Mouse (Mus musculus): ENCODE measurements around the gene Olfr532. TPM values are rescaled to one million over a fixed set of nuclear protein-coding genes. Genes with fewer than 3 reads are reported as not detected.
"Not testable (repeated sequence)": the region's sequence is repeated elsewhere in the genome, so short reads cannot be mapped to it uniquely, and the experiment has no call there.

The Olfr532 gene
- polyA plus RNA-seq (2012): not detected in 2 replicates

DNA sequence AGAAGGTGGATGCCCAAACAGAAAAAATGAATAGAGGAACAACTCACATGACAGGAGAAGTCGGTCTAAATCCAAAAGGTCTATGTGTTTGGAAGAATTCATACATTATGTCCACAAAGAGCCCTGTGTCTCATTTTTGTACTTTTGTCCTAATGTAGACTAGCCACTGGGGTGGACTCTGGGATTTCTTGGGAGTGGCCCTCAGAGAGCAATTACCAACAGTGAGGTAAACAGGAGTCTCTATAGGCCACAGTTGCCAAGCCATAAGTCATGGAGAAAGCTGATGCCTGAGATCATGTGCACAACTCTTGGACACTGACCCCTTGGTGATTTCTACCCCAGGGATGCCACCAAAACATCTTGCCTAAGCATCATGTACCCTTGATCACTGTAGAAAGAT is at the start of gene Olfr532:
Gene Olfr532, minus strand, starts transcription at position 101 of the 400 bp plus-strand sequence.
- no peak for TF ChIP-seq GATA1 (IDR thresholded peaks at IDR 0.05; ENCODE audit: low read length)

DNA sequence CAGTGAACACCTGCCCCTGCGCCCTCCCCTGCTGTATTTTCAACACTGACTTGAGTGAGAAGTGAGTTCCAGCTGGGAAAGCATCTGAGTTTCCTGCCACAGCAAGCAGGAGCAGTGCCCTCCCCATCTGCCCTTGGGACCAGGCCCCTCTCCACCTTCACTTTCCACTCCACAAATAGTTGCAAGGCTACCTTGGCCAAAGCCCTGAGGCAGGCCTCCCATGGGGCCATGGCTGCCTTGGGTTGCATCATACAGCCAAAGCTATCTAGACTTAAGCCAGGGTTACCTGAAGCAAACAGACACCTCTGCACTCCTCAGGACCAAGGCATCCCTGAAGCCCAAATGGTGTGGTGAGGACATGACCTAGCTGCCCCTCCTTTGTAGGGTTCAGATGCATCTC is 41.6 kb upstream of the Olfr532 start, which contains the start of gene Olfr533:
Gene Olfr533, plus strand, starts transcription at position 301 of the 400 bp plus-strand sequence.
- not testable (repeated sequence) for TF ChIP-seq GATA1 (IDR thresholded peaks at IDR 0.05; ENCODE audit: low read length)

DNA sequence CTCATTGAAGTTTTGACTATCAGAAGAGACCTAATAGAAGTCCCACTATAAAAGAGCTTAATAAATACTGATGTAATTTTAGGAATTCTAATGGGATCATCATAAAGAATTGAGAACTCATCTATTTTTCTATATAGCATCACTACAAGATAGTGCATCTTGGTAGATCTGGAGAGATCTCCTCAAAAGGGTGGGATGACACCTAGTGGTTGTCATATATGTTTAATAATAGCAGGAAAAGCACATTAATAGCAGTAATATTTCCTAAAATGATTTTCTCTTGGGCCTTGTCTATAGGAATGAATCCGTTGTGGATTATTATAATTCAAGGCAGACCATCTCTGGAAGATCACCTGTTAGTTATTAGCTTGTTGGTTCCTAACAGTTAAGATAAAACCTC is 21.7 kb upstream of the Olfr532 start:
- TF ChIP-seq GATA1 (IDR thresholded peaks at IDR 0.05; ENCODE audit: low read length): no peak

DNA sequence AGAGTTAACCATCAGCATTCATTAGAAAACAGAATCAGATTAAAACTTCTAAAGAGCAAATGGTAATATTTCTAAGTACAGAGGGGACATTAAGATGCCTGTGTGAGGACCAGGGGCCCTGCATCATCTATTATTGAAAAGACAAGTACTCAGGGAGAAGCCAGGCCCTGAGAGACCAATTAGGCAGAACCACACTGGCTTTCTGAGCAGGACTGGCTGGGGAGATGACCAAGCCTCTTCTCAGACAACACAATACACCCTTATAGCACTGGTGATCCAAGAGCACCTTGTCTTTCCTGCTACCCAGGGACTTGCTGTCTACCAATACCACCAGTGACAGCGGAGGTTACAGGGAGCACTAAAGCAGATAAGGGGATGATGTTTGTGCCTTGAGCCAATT is 18.6 kb downstream of the Olfr532 start, which contains the start of gene Olfr531:
Gene Olfr531, minus strand, starts transcription at position 101 of the 400 bp plus-strand sequence.
- TF ChIP-seq GATA1 (IDR thresholded peaks at IDR 0.05; ENCODE audit: low read length): no peak

DNA sequence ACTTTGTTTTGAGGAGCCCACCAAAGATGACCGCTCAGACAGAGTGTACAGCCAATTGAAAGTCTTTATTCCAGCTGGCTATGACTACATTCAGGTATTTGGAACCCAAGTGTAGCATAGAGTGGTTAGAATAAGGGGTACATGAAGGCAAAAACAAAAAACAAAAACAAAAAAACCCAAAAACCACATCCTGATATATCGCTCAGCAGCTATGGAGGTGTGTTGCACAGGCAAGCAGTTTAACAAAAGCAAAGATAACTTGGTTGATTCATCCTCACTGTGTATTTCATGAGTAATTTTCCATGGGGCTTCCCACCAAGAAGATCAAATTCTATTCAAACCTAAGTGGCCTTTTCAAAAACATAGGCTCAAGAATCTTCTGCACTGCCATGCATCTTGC is 44.5 kb downstream of the Olfr532 start:
- TF ChIP-seq GATA1 (IDR thresholded peaks at IDR 0.05; ENCODE audit: low read length): no peak

DNA sequence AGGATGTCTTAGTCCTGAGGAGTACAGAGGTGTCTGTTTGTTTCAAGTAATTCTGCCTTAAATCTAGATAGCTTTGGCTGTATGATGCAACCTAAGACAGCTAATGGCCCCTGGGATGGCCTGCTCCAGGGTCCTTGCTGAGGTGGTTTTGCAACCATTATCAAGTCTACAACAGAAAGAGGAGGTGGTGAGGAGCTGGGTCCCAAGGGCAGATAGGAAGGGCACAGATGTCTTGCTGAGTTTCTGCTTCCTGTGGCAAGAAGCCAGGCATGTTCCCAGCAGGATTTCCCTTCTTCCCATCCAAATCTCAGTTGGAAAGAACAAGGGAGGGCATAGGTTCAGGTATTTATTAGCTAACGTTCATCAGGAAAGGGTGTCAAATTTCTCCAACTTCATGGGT is 45.2 kb downstream of the Olfr532 start, which contains the start of gene Olfr530:
Gene Olfr530, minus strand, starts transcription at position 101 of the 400 bp plus-strand sequence.
- no peak for TF ChIP-seq GATA1 (IDR thresholded peaks at IDR 0.05; ENCODE audit: low read length)

DNA sequence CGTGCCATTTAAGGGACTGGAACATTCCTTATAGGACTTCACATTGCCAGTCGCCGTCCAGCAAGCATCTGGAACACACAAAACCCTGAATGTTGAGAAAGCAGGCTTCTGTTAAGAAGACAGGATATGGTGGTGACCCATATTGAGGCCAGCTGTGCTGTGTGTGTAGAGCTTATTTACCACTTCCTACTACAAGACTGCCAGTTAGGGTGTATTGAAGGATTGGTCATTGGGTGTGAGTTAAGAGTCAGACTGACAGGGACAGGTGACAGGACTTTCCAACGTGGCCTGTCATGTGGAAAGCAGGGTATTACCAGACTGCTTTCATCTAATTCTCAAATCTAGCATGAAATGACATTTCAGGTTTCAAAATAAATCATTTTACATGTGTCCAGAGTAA is 47.1 kb downstream of the Olfr532 start:
- TF ChIP-seq GATA1 (IDR thresholded peaks at IDR 0.05; ENCODE audit: low read length): no peak

Other genes with a start within 250 kb of the Olfr532 start
- gene Olfr523, start 248.4 kb downstream of the Olfr532 start, polyA plus RNA-seq (2012): not detected in 2 replicates
- not detected in 2 replicates for gene Olfr524, start 215.7 kb downstream of the Olfr532 start, polyA plus RNA-seq (2012)
- not detected in 2 replicates for gene Cd163l1, start 203.4 kb downstream of the Olfr532 start, polyA plus RNA-seq (2012)
- gene 5830411N06Rik, start 174.4 kb downstream of the Olfr532 start, polyA plus RNA-seq (2012): not detected in 2 replicates
- not detected in 2 replicates for gene Olfr525, start 100.8 kb downstream of the Olfr532 start, polyA plus RNA-seq (2012)
- not detected in 2 replicates for gene Olfr527, start 87.6 kb downstream of the Olfr532 start, polyA plus RNA-seq (2012)
- not detected in 2 replicates for gene Olfr60, start 60.0 kb downstream of the Olfr532 start, polyA plus RNA-seq (2012)
- not detected in 2 replicates for gene Olfr530, start 45.3 kb downstream of the Olfr532 start, polyA plus RNA-seq (2012)
- gene Olfr531, start 18.7 kb downstream of the Olfr532 start, polyA plus RNA-seq (2012): not detected in 2 replicates
- gene Olfr533, start 41.7 kb upstream of the Olfr532 start, polyA plus RNA-seq (2012): not detected in 2 replicates
- not detected in 2 replicates for gene Olfr535, start 62.6 kb upstream of the Olfr532 start, polyA plus RNA-seq (2012)
- gene Olfr536, start 85.8 kb upstream of the Olfr532 start, polyA plus RNA-seq (2012): not detected in 2 replicates
- not detected in 2 replicates for gene Olfr538, start 146.2 kb upstream of the Olfr532 start, polyA plus RNA-seq (2012)
- not detected in 2 replicates for gene Olfr46, start 179.6 kb upstream of the Olfr532 start, polyA plus RNA-seq (2012)
- not detected in 2 replicates for gene Olfr61, start 207.3 kb upstream of the Olfr532 start, polyA plus RNA-seq (2012)
- gene Olfr53, start 224.8 kb upstream of the Olfr532 start, polyA plus RNA-seq (2012): not detected in 2 replicates
- not detected in 2 replicates for gene Olfr539, start 238.3 kb upstream of the Olfr532 start, polyA plus RNA-seq (2012)

Measured in G1E-ER4 (cell line).